Mouse (Mus musculus) 416B (cell line): ENCODE results near the gene Cic.

Experiments
- DNase-seq: peaks from one replicate; pipeline ENCODE4 v3.0.0; 2011; ENCODE audit warnings: low read depth

The Cic gene

DNA sequence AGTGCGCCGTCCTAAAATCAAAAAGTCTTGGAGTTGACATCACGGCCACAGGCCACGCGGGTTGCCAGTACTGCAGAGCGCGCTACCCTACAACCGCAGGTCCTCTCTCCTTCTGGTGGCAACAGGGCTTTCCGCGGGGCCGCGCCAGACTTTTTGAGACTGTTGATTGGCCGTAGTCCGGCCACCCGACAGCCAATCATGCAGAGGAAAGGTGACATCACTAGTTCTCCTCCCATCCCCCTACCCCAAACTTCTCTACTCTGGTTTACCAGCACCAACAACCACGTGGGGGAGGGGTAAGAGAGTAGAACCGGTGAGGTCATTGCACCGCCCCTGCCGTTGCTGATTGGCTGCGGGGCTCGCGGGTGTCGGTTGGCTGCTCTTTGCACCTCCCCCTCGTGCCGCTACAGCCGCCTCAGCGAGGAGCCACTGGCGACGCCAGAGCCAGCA is at the start of gene Cic:
Cic (plus strand) TSS at position 404 of the 450 bp plus-strand sequence.
- DNase-seq, result peak; percentile 100

DNA sequence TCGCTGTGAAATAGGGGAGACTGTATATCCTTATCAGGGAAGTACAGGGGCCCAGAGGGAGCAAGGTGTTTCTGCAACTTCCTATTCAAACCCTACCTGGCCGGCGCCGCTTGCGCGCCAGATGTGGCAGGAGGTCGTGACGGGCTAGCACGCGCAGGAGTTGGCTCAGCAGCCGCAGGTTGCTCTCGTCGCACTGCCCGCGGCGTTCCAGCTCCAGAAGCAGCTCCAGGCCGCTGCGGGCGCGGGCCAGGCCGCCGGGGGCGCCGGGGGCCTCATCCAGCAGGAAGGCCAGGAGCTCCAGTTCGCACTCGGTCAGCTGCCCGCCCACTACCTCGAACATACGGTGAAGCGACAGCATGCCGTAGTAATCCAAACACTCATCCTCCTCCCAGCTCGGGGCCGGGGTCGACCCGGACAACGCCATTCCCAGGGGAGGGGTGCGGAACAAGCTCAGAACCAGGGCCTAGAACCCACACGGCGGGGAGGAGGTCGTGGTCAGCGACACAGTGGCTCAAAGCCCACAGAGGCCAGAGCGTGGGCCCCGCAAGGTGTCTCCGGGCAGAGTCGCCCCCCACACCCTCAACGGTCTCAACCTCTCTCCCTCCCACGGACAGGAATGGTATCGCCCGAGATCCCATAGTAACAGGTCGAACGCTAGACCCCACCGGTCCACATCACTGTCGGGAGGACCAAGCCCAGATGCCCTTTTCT is 48.6 kb upstream of the Cic start:
- DNase-seq, result peak; percentile 68

DNA sequence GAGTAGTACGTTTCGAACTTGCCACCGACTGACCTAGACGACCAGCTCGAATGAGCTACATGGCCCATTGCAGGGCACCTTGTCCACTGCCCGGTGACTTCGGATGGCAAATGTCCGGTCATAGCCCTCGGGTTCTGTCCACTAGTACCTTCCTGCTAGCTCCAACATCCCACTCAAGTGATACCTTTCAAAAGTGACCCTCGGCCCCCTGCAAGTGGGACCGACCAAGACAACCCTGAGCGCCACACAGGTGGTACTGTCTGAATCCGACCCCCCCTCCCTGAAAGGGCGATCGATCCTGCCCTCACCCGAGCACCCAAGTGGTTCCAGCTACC is 48.1 kb upstream of the Cic start:
- DNase-seq, result no peak

DNA sequence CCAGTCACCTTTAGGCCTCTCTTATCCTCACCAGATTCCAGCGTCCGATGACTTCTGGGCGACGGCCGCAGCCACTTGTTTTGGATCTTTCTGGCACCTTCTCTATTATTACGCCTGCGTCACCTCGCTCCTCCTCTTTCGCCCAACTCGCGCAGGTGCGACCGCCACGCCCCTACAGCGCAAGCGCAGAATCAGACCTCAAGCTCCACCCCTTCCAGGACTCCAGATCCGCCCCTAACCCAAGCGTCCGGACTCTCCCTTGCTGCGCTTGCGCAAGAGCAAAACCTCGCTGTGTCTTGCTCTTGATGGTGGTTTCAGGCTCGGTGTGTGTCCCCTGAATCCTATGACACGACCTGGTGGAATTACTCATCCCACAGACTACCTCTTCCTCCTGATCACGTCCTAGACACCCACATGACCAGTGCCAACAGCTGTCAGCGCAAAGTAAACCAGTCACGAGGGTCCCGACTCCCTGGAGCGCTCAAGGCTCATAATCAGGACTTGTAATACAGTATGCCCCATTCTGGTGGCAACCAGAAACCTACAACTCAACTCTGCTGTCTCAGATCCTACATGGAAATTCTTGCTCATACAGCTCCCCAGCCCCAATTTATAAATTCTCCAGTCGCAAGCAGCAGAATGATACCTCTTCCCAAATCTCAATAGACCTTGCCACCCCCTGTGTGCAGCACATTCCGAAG is 47.6 kb upstream of the Cic start:
- peak; percentile 98 for DNase-seq

DNA sequence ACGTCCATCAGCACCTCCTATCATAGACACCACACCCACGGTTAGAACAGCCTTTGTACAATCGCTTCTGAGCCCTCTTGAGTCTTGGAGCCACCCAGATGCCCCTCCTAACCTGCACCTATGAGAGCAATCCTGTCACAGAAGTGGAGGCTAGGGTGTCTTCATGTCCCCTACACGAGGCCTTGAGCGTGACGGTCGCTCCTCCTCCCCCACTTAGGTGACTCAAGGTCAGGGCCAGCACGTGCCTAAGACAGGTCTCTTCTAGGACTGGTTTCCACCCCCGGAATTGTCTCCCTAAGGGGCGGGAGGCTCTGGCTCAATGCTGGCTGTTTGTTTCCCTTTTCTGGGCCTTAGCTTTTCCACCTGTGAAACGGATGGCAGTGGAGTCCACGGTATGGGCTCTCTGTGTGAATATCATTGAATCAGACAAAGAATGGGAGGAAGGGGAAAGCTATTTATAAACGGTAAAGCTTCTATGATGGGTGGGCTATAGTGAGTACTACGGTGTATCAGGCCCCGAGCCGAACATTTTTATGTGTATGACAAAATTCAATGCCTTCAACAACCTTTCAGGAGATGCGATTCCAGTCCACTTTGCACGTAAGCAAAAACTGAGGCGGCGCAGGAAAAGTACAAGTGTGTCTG is 46.9 kb upstream of the Cic start, which contains the start of gene Dedd2:
Dedd2 (minus strand) TSS at position 159 of the 645 bp plus-strand sequence.
- peak; percentile 75 for DNase-seq

DNA sequence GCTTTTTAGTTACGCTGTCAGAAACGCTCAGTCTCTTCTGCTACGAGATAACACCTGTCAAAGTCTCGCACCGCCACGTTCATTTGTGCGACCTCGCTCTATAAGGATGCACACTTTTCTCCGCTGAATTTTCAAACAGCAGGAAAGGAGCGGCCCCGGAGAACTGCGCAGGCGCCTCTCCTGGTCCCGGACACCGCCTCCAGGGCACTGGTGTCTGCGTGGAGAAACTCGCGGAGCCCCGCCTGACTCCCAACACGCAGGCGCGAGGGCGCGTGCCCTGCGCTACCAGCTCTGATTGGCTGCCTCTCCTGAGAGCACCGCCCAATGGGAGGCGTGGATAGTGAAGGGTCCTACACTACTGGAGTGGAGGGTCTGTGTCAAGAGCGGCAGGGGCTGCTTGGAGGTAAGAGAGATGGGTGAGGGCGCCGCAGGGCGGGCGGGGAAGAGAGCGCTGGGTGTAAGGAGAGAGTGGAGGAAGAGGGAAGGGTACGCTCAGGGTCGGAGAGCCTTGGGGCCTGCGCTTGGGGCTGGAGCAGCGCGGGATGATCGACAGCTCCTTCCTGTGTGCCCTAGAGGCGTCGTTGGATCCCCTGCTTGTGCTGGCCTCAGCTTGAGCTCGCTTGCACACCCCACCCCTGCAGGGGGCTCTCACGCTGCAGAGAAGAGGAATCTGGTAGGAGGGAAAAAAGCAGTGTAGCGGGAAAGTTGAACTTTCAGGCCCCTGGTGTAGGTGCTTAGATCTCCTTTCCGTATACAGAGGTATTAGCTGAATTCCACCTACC is 46.2 kb upstream of the Cic start, which contains the start of gene Zfp526:
Zfp526 (plus strand) TSS at position 324 of the 782 bp plus-strand sequence.
- DNase-seq, result peak; percentile 96

DNA sequence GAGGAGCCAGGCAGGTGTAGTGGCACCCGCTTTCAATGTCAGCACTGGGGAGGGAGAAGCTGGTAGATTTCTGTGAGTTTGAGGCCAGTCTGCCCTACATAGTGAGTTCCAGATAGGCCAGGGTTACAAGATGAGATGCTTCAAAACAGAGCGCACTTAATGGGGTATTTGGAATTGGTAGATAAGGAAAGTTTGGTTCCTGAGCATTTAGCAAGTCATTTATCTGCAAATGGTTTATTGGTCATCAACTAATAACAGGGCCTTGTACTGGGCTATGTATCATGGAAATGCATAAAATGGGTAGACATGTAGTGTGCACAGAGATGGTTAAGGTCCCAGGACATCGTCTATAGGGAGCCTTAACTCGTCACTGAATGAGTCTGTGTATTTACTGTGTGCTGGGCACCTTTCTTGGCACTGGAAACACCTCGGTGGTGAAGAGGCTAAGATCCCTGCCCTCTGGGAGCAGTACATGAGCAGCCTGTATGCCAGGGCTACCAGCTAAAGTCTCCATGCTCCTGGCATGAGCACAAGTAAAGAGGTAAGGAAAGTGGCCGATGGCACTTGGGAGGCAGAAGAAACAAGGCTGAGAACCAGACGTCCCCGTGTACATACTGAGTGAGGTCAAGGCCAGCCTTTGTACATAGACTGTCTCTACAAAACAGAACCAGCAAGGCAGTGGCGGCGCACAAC is 45.1 kb upstream of the Cic start:
- no peak for DNase-seq

DNA sequence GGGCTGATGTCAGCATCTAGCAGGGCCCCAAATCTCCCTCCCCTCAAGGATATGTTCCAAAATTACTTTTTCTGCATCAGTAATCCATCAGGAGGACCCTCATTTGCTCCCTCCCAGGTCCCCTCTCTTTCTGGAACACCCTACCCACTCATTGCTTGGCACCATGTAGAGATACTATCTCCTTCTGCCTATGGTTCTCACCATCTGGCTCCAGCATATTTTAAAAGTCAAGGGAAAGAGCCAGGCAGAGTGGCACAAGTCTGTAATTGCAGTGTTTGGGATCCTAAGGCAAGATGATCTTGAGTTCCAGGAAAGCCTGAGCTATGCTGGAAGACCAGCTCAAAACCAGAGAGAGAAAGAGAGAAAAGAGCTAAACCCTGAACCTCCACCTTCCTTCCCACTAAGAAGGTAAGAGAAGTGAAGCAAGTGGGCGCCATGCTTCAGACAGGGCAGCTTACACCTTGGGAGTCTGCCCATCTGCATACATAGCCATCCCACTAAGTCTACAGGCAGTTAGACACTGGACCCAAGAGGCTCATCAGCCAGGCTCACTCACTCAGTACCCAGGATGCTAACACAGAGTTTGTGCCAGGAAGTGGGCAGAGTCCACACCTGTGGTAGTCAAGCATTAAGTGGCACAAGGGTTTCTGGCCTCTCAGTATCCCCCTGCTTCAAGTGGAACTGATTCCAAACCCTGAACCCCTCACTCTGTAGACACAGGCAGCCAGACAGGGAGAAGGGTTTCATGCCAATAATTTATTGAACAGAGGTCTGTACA is 39.8 kb upstream of the Cic start:
- no peak for DNase-seq

DNA sequence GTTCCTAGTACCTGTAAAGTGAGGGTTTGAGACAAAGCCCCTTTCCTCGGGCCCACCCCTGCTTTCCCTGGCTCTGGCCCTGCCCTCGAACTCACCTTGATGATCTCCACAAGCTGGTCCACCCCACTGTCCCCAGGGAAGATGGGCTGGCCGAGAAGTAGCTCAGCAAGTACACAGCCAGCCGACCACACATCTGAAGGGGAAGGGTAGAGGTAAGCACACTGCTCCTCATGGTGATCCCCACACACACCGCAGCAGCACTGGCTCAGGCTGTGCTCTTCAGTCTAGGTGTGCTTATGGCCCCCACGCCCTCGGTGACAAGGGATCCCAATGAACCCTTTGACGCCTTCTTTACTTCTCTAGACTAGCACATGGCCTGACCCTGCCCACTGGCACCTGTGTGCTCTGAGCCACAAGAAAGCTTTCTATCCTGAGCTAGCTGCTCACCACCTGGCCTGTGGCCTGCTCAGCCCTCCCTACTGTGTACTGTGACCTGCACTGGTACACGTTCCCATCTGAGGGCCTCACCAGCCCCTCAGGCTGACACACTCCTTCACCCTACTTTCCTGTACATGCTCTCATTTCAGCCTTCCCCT is 36.7 kb upstream of the Cic start:
- no peak for DNase-seq

DNA sequence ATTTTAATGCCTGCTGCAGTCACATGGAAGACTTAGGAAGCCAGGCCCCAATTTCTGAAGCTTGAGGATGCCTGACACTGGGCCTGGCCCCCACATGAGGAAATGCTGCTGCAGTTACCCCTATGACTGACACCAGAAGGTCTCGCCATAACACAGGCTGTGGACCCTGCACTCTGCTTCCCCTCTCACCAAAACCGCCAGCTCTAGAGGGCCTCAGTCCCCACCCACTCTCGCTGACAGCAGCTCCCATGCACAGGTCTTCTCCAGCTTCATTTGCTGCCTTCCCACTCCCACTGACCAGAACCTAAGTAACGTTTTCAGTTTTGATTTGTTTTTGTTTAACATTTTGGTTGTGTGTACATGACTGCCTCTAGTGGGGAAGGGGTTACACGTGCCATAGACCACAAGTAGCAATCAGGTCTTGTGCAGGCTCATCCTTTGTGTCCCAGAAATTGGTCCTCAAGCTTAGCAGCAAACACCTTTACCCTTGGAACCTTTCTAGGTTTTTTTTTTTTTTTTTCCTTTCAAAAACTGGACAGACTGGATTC is 35.3 kb upstream of the Cic start:
- DNase-seq, result no peak

DNA sequence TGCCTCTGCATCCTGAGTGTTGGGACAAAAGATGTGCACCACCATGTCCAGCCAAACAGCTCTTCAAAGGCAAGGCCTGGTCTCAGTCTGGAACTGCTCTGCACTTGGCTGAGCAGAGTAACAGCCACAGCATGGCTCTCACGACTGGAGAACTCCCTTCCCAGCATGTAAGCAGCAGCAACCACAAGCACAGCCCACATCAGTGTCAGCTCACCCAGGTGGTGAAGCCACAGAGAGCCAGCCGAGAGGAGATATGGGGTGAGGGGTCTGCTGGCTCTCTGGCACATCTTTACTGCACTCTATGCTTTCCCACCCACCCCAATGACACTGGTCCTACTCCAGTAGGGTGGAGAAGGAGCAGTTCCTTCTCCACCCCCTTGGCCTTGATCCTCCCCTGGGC is 34.4 kb upstream of the Cic start:
- no peak for DNase-seq

DNA sequence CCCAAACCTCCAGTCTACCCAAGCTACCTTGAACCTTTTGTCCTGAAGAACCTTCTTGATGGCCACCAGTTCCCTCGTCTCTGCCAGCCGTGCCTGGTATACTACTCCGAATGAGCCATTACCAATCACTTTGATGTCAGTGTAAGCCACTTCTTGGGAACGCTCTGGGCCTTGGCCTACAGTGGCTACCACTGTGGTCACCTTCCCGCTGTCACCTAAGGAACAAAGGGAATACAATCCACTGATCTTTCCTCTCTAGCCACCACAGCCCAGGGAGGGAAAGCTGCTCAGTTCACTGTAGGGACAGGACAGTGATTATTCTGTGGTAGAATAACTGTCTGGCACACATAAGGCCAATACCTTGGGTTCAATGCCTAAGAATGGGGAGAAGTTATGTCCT is 32.0 kb upstream of the Cic start:
- no peak for DNase-seq

DNA sequence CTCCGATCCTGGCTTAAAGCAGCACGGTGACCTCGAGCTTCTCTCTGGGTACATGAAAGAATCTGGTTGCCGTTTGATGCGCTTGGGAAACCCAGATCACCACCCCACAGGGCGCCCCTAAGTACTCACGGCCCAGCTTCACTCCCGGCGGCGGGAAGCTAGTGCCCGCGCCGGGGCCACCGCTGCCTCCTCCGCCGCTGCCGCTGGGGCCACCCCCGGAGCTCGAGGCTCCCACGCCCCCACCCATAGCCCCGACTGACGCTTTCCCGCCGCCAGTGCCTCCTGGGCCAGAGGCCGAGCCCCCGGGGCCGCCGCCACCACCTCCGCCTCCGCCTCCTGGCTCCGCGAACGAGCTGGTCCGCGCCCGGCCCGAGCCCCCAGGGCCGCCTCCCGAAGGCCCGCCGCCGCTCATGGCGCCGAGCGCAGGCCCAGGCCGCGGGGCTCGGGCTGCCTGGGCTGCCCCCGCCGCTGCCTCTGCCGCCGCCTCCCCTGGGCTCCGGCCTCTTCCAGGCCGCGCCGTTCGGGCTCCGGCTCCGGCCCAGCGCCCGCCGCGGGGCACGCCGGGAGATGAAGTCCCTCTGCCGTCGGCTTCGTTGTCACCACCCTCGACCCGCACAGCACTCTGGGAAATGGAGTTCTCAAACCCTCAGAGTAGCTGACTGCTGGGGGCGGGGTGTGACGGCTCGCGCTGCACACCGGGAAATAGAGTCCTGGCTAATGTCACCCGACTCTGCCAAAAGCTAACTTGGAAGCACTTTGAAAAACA is 30.1 kb upstream of the Cic start, which contains the start of gene Gsk3a:
Gsk3a (minus strand) TSS at position 603 of the 766 bp plus-strand sequence.
- DNase-seq, result peak; percentile 96

DNA sequence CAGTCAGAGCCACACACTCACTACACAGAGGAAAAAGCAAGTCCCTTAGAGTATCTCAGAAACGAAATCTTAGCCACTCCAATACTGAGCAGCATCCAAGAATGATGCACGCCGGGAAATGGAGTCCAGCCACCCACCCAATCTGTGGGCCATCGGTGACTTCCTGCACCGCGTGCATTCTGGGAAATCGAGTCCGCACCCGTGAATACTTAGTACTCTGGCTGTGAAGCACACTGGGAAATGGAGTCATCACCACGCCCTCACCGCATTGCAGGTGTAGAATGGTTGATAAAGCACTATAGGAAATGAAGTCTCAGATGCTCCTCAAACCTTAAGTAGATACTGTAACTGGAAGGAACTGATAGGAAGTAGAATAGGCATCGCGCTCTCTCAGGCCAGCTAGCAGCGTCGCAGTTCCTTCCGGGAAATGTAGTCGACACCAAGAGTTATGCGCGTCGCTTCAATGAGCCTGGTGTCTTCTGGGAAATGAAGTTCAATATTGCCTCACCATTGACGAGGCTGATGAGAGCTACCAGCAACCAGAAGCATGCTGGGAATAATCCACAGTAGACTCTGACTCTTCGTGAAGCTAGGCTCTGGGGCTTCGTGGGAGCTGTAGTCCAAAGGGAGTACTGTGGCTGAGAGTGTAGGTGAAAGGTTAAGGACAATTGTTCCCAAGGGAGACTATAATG is 29.3 kb upstream of the Cic start:
- DNase-seq, result peak; percentile 99

DNA sequence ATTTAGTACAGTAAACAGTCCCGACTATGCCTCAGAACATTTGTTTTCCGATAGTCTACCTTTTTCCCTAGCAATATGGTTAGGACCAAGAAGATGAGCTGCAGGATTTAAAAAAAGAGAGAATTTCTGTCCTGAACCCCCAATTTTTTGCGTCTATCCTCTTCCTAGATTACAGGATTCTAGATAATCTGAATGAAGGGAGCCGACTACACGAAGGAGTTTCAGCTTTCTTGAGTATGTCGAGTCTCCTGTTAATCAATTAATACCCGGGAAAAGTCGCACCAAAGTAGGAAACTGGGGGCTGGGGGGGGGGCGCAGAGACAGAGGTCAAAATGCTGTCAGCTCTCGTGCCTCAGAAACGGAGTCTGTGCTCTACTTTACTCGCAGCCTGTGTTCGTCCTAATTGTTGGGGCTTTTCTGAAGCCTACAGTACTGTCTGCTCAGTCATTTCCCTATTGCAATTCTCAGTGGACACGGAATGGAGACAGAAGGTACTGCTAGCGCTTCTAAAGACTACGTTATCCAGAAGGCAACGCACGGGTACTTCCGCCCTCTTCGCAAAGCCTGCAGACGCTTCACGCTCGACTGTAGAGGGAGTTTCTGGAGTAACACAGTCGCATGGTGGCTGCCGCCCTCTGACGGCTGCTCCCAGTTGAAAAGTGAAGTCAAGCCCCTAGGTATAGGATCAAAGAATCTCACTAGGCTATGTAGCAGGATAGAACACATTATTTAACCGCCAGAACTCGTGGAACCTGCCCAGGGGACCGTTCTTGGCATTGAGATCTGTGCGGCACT is 28.5 kb upstream of the Cic start:
- DNase-seq, result peak; percentile 96

DNA sequence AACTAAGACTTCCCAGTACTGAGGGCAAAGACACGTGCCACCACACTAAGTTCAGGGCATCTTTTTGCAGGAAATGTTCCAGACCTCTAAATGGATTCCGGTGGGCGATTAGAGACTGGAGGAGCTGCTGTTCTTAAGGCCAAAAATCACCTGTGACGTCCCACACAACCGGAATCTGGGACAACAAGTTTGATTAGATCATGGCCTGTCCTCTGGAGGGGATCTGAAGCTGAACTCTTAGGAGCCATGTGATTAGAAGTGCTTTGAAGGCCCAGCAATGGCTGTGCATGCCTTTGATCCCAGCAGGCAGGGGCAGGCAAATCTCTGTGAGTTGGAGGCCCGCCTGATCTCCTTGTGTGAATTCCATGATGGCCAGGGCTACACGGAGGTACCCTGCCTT is 26.9 kb upstream of the Cic start:
- no peak for DNase-seq

DNA sequence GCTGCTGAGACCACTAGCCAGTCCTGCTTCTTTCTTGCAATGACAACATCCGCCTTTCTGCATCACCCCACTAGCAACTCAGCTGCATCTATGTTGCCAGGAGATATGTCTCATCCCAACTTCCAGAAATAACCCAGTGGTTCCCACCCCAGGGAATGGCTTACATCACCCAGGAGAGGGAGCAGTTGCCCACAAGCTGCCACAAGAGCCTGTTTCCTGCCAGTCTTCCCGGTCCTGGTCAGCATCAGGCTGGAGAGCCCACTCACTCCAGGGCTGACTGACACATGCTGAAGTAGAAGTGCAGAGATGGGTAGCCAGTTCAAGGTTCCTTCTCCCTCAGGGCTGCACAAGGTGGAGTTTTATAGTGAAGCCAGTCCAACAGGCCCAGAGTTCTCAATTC is 26.4 kb upstream of the Cic start:
- peak; percentile 46 for DNase-seq

DNA sequence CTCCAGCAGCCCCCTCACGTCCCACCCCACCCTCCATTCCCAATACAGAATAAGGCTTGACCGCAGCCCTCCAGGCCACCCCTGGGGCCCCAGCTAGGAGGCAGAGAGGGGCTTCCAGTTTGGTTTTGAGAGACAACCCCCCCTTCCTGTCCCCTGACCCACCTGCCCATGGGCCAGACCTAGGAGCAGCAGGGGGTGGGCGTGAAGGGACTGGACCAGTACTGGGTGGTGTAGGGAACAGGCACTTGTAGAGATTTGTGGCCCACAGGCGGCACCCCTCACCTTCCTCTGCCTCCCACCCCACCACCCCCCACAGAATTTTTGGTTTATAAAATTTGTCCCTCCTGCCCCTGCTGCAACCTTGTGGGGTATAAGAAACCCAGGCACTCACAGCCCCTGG is 24.1 kb upstream of the Cic start:
- DNase-seq, result no peak
